Comparison of ENCODE assay signal across 8 mouse cellular contexts in the genomic region with DNA sequence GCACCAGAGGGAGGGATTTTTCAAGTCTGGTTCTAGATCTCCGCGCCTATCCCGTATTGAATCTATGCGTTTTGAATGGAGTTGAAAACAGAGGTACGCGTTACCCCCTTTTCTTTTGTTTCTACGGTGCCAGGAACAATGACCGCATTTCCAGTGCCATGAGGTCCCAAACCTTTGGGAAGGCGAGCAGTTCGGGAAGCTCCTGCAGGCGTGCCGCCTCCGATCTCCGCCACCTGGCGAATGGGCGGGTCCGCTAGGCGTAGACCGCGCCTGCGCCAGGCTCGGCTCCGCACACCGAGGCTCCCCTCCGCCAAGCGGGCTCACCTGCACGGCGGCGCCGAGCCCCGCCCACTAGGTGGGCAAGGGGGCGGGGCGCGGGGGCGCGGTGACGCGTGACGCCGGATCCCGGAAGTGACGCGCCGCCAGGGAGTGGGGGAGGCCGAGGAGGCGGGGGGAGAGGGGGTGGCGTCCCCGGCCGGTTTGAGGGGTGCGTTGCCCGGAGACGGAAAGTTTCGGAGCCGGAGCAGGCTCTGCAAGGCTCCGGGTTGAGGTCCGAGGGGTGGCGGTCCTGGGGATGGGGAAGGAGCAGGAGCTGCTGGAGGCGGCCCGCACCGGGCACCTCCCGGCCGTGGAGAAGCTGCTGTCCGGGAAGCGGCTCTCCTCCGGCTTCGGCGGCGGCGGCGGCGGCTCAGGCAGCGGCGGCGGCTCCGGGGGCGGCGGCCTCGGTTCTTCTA. TPM values are rescaled to one million over a fixed set of nuclear protein-coding genes. Genes with fewer than 3 reads are reported as not detected.
A peak's percentile ranks its signal among the peaks of the same experiment; 100 is the strongest.
DNase-seq lines count a peak whose midpoint lies in the region; ATAC-seq and TF ChIP-seq lines count a peak whose summit lies in the region.

A gene (plus strand): TSS at position 419 of the 734 bp plus-strand sequence.

- DNase-seq in c-Kit-positive CD71-positive TER-119-negative erythroid progenitor cells, embryonic 14.5 days (ENCODE audit: low read depth): peak; percentile 68
- DNase-seq in heart, postnatal 0 days (ENCODE audit: low spot score): peak; percentile 53
- DNase-seq in large intestine, adult 2 months (ENCODE audit: low read depth, low spot score): peak; percentile 64
- DNase-seq in lung, adult 2 months: peak; percentile 93
- DNase-seq in thymus, adult 18-20 months: peak; percentile 78 to 81

- H3K4me3 ChIP-seq in E14TG2a.4 (replicated peaks; ENCODE audit: low read length): peak within 1 kb of the TSS; percentile 97
- peak within 1 kb of the TSS; percentile 84 for H3K4me3 ChIP-seq in forebrain, embryonic 12.5 days (replicated peaks)
- peak within 1 kb of the TSS; percentile 95 for H3K4me3 ChIP-seq in heart, postnatal 0 days (ENCODE audit: low read depth, low read length)
- peak within 1 kb of the TSS; percentile 93 for H3K4me3 ChIP-seq in lung, adult 2 months (replicated peaks; ENCODE audit: extremely low read depth, low read depth, low read length)

- ATAC-seq in forebrain, embryonic 12.5 days (ENCODE audit: low FRiP score): peak; percentile 91
- peak; percentile 85 for ATAC-seq in heart, postnatal 0 days (ENCODE audit: insufficient read depth, low read depth)
- ATAC-seq in neutrophil, adult 5-6 weeks (ENCODE audit: extremely low read depth, insufficient number of reproducible peaks, low FRiP score, poor library complexity, severe bottlenecking): peak; percentile 49

- no peak for TF ChIP-seq EP300 in heart, postnatal 0 days (IDR thresholded peaks at IDR 0.05; ENCODE audit: low read depth)

- peak; percentile 37; the same call in 1 of the 2 replicates for TF ChIP-seq POLR2A in lung, adult 2 months (IDR thresholded peaks at IDR 0.05; ENCODE audit: borderline replicate concordance, extremely low read depth, low read depth, low read length)

- peaks cover 28% of the 10 kb centered on the region for H3K36me3 ChIP-seq in E14TG2a.4 (ENCODE audit: insufficient read depth, low read length)
- H3K36me3 ChIP-seq in forebrain, embryonic 12.5 days (replicated peaks): peaks cover 15% of the 10 kb centered on the region
- H3K36me3 ChIP-seq in heart, postnatal 0 days (replicated peaks; ENCODE audit: control insufficient read depth, insufficient read depth, low read length): peaks cover 17% of the 10 kb centered on the region

- WGBS in forebrain, embryonic 12.5 days: under 1% methylated on average over 73 of the region's 78 CpGs
- under 1% methylated on average over 59 of the region's 78 CpGs for WGBS in heart, postnatal 0 days
- under 1% methylated on average over 74 of the region's 78 CpGs for WGBS in large intestine, adult 2 months
- under 1% methylated on average over 78 of the region's 78 CpGs for WGBS in lung, adult 2 months

- no peaks in the 10 kb centered on the region for H3K9me3 ChIP-seq in E14TG2a.4 (ENCODE audit: low read length)
- H3K9me3 ChIP-seq in forebrain, embryonic 12.5 days: no peaks in the 10 kb centered on the region
- H3K9me3 ChIP-seq in heart, postnatal 0 days (replicated peaks; ENCODE audit: control insufficient read depth, low read length): no peaks in the 10 kb centered on the region

- peaks cover 44% of the 10 kb centered on the region for H3K4me1 ChIP-seq in E14TG2a.4 (replicated peaks; ENCODE audit: low read depth, low read length)
- peaks cover 46% of the 10 kb centered on the region for H3K4me1 ChIP-seq in forebrain, embryonic 12.5 days
- peaks cover 21% of the 10 kb centered on the region for H3K4me1 ChIP-seq in heart, postnatal 0 days (ENCODE audit: control insufficient read depth, insufficient read depth)
- H3K4me1 ChIP-seq in lung, adult 2 months (ENCODE audit: control insufficient read depth, insufficient read depth, low read length): peaks cover 11% of the 10 kb centered on the region

- H3K27me3 ChIP-seq in E14TG2a.4 (ENCODE audit: insufficient read depth, low read length): peaks cover 17% of the 10 kb centered on the region
- H3K27me3 ChIP-seq in forebrain, embryonic 12.5 days: no peaks in the 10 kb centered on the region
- no peaks in the 10 kb centered on the region for H3K27me3 ChIP-seq in heart, postnatal 0 days (ENCODE audit: control insufficient read depth, insufficient read depth, low read length)

- no peak for TF ChIP-seq CTCF in E14TG2a.4 (conservative IDR thresholded peaks at IDR 0.05; ENCODE audit: low read length)
- 0 out of 2 replicates have a peak, but pooled peaks have one; percentile 55 for TF ChIP-seq CTCF in heart, postnatal 0 days (IDR thresholded peaks at IDR 0.05; ENCODE audit: low read depth)
- TF ChIP-seq CTCF in lung, adult 2 months (IDR thresholded peaks at IDR 0.05; ENCODE audit: insufficient read depth, low read length): no peak

- peak within 1 kb of the TSS; percentile 89 for H3K9ac ChIP-seq in forebrain, embryonic 12.5 days
- H3K9ac ChIP-seq in heart, postnatal 0 days (replicated peaks; ENCODE audit: low read depth, low read length): peak within 1 kb of the TSS; percentile 89

- H3K4me2 ChIP-seq in forebrain, embryonic 12.5 days: peak within 1 kb of the TSS; percentile 90
- peak within 1 kb of the TSS; percentile 99 for H3K4me2 ChIP-seq in heart, postnatal 0 days (ENCODE audit: low read depth, low read length)

- peak within 1 kb of the TSS; percentile 80 for H3K27ac ChIP-seq in forebrain, embryonic 12.5 days
- peak within 1 kb of the TSS; percentile 90 for H3K27ac ChIP-seq in heart, postnatal 0 days (ENCODE audit: low read depth)

RNA-seq across cellular contexts. Expression of the gene that starts here (rescaled TPM):
- 61.0 and 84.9 TPM in 2 replicates for polyA plus RNA-seq in forebrain, embryonic 12.5 days (2016; fragmentation: Nextera tagmentation; extraction: Ambion mirVana)
- 31.3 and 55.4 TPM in 2 replicates for total RNA-seq in heart, postnatal 0 days (2014; rRNA removed; ENCODE audit: low replicate concordance)
- 7.7 and 11.0 TPM in 2 replicates for polyA plus RNA-seq in heart, postnatal 0 days (2015; fragmentation: Nextera tagmentation; extraction: Ambion mirVana)
- polyA plus RNA-seq in large intestine, adult 2 months (2012; rRNA removed): 19.8 and 27.3 TPM in 2 replicates
- 89.4 and 97.9 TPM in 2 replicates for polyA plus RNA-seq in lung, adult 2 months (2012; rRNA removed)
- total RNA-seq in neutrophil, adult 5-6 weeks (2017): 30.6 and 31.7 TPM in 2 replicates

Comparison
In these comparisons a context has a peak if more than half of its experiments do, and no peak if none do; other contexts are left out.
1. Peak in every context shown above with its lines: DNase-seq, ATAC-seq, H3K4me3 ChIP-seq and H3K27ac ChIP-seq.